Mouse (Mus musculus) CH12.LX (cell line): ENCODE results near the gene Atad5.

Source experiments
- CTCF ChIP-seq, 2 experiments: IDR thresholded peaks in 1 of 2; conservative IDR thresholded peaks in 1 of 2; 2 replicates each; pipeline ENCODE4 v1.5.1; 2011 to 2012; ENCODE audit warnings: low read depth in 2 of 2, low read length in 2 of 2, improper control_type of control experiment in 1 of 2, inconsistent platforms in 1 of 2, mild to moderate bottlenecking in 1 of 2, moderate library complexity in 1 of 2
- ELF1 ChIP-seq: IDR thresholded peaks from 2 replicates; pipeline ENCODE4 v1.6.1; 2014; ENCODE audit warnings: low read depth, mild to moderate bottlenecking, inconsistent platforms, low read length, improper control_type of control experiment
- JUN ChIP-seq: IDR thresholded peaks from 2 replicates; pipeline ENCODE4 v1.6.1; 2011; ENCODE audit warnings: low read depth, mild to moderate bottlenecking, low read length, improper control_type of control experiment, moderate library complexity; ENCODE audit not compliant: insufficient read depth
- JUND ChIP-seq: conservative IDR thresholded peaks from 2 replicates; pipeline ENCODE4 v1.6.1; 2011; ENCODE audit warnings: low read depth, low read length, improper control_type of control experiment
- MAZ ChIP-seq: IDR thresholded peaks from 2 replicates; pipeline ENCODE4 v1.6.1; 2012; ENCODE audit warnings: low read depth, mild to moderate bottlenecking, inconsistent platforms, low read length, improper control_type of control experiment, moderate library complexity
- NRF1 ChIP-seq: IDR thresholded peaks from 2 replicates; pipeline ENCODE4 v1.6.1; 2014; ENCODE audit warnings: low read depth, mild to moderate bottlenecking, inconsistent platforms, low read length, improper control_type of control experiment, moderate library complexity
- POLR2A ChIP-seq: IDR thresholded peaks from 2 replicates; pipeline ENCODE4 v1.6.1; 2011; ENCODE audit warnings: low read depth, mild to moderate bottlenecking, improper control_type of control experiment, low read length
- POLR2AphosphoS2 ChIP-seq: IDR thresholded peaks from 2 replicates; pipeline ENCODE4 v1.6.1; 2011; ENCODE audit warnings: low read depth, low read length, improper control_type of control experiment
- RAD21 ChIP-seq: IDR thresholded peaks from 2 replicates; pipeline ENCODE4 v1.6.1; 2011; ENCODE audit warnings: low read depth, mild to moderate bottlenecking, low read length, improper control_type of control experiment, moderate library complexity
- UBTF ChIP-seq: IDR thresholded peaks from 2 replicates; pipeline ENCODE4 v1.6.1; 2012; ENCODE audit warnings: low read depth, mild to moderate bottlenecking, inconsistent platforms, low read length, improper control_type of control experiment, moderate library complexity
- USF1 ChIP-seq: IDR thresholded peaks from 2 replicates; pipeline ENCODE4 v1.6.1; 2014; ENCODE audit warnings: low read depth, mild to moderate bottlenecking, inconsistent platforms, low read length, improper control_type of control experiment

GRCm38 (mm10) chr11:80052456-80052855, 36.7 kb upstream of the Atad5 start:
- TF ChIP-seq NRF1: no peak
- TF ChIP-seq ELF1: no peak
- TF ChIP-seq CTCF (conservative IDR thresholded peaks at IDR 0.05 in 1 of 2, IDR thresholded peaks at IDR 0.05 in 1 of 2; ENCODE audit: low read depth in 2 of 2, low read length in 2 of 2): no peak
- no peak for TF ChIP-seq MAZ
- no peak for TF ChIP-seq UBTF
- no peak for TF ChIP-seq USF1
- TF ChIP-seq POLR2A: no peak
- TF ChIP-seq POLR2AphosphoS2: no peak
- TF ChIP-seq JUND: no peak
- TF ChIP-seq JUN: no peak
- TF ChIP-seq RAD21: no peak
